Mouse (Mus musculus) small intestine, adult 2 months (tissue): ENCODE measurements around the gene Prok1. TPM values are rescaled to one million over a fixed set of nuclear protein-coding genes. Genes with fewer than 3 reads are reported as not detected.

ENCODE experiments used
- H3K27ac ChIP-seq: fragments of 200-500 bp; 2 replicates; pipeline ENCODE4 v1.5.1; 2012; ENCODE audit warnings: low read depth, low read length, control low read depth, inconsistent platforms; ENCODE audit not compliant: insufficient read depth
- H3K27me3 ChIP-seq: fragments of 200-500 bp; 2 replicates; pipeline ENCODE4 v1.6.1; 2012; ENCODE audit warnings: mild to moderate bottlenecking, moderate library complexity, low read length, inconsistent platforms; ENCODE audit not compliant: control insufficient read depth, insufficient read depth
- H3K36me3 ChIP-seq: fragments of 200-500 bp; 2 replicates; pipeline ENCODE4 v1.6.1; 2012; ENCODE audit warnings: mild to moderate bottlenecking, low read length, control low read depth, inconsistent platforms; ENCODE audit not compliant: control insufficient read depth, insufficient read depth
- H3K4me1 ChIP-seq: fragments of 200-500 bp; 2 replicates; pipeline ENCODE4 v1.6.1; 2012; ENCODE audit warnings: low read length, inconsistent platforms, mixed read lengths; ENCODE audit not compliant: control insufficient read depth, insufficient read depth, insufficient read length
- H3K4me3 ChIP-seq: fragments of 200-500 bp; 2 replicates; pipeline ENCODE4 v1.5.1; 2012; ENCODE audit warnings: low read depth, mild to moderate bottlenecking, control low read depth, inconsistent platforms, low read length, moderate library complexity
- CTCF ChIP-seq: fragments of 200-500 bp; IDR thresholded peaks from 2 replicates; pipeline ENCODE4 v1.5.1; 2012; ENCODE audit warnings: low read depth, mild to moderate bottlenecking, control low read depth, inconsistent platforms, low read length, moderate library complexity, mixed read lengths; ENCODE audit not compliant: insufficient replicate concordance, insufficient read length; ENCODE audit errors: extremely low read depth
- POLR2A ChIP-seq: fragments of 200-500 bp; IDR thresholded peaks from 2 replicates; pipeline ENCODE4 v1.6.1; 2012; ENCODE audit warnings: low read depth, mild to moderate bottlenecking, control low read depth, inconsistent platforms, low read length, moderate library complexity
- WGBS: fragments of 180-500 bp; shearing (Covaris S2); methylation state at CpG from one replicate; pipeline ENCODE4 v1.1.7; 2018; 5-methylcytosine and 5-hydroxymethylcytosine counted together
- polyA plus RNA-seq: library from polyadenylated mRNA; depleted of rRNA; stranded (reverse); fragments of >200 nt; gene quantifications from 2 replicates; pipeline ENCODE4 v1.2.3, GENCODE M21; 2012; rRNA removed

The Prok1 gene
- polyA plus RNA-seq, 1 experiment = not detected

DNA sequence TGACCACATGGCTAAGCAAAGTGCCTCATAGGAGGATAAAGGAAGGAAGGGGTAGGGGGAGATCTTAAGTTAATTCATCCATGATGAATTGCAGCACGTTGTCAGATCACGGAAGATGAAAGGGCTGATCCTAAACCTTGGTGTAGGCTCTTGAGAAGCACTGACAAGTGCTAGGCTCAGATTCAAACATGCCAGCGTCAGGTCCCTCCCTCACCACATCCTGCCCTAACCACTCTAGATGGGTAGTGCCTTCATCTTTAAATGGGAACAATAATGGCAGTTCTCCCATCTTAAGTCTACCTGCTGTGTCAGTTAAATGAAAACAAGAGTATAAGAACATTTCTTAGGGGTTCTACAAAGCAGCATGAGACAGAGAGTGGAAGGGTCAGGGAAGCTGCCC lies 53.9 kb downstream of the Prok1 start:
- H3K4me1 ChIP-seq = no peaks in the 10 kb centered on the region
- H3K36me3 ChIP-seq = no peaks in the 10 kb centered on the region
- WGBS = 76% methylated on average over 3 of the region's 3 CpGs
- no peaks in the 10 kb centered on the region for H3K27me3 ChIP-seq
- H3K4me3 ChIP-seq = no peak overlapping the region
- TF ChIP-seq CTCF (no peak), POLR2A (no peak)
- H3K27ac ChIP-seq = no peak overlapping the region

DNA sequence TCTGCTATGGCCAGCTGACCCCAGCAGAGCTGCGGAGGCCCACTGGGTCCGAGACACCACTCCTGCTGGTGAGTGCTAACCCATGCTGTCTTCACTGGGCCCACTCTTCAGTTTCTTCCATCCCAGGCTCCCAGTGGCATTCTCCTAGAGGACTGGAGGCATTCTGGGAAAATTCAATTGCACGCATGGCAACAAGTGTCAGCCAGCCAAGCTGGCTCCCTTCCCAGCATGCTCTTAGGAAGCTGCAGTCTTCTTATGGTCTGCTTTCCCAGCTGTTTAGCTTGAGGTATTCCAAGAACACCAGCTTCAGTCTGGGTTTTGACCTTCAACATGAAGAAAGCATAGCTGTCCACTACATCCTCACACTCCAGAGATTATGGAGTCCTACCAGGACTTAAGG lies 56.3 kb downstream of the Prok1 start:
- H3K27ac ChIP-seq = no peak overlapping the region
- H3K36me3 ChIP-seq = no peaks in the 10 kb centered on the region
- no peak overlapping the region for H3K4me3 ChIP-seq
- no peaks in the 10 kb centered on the region for H3K27me3 ChIP-seq
- H3K4me1 ChIP-seq = no peaks in the 10 kb centered on the region
- TF ChIP-seq CTCF (no peak), POLR2A (no peak)
- 71% methylated on average over 3 of the region's 3 CpGs for WGBS

Other genes with a start within 250 kb of the Prok1 start
- 2.5 and 3.9 TPM in 2 replicates for gene Kcna3, start 203.5 kb downstream of the Prok1 start, polyA plus RNA-seq
- 0.46 and 0.48 TPM in 2 replicates for gene Kcna2, start 138.6 kb downstream of the Prok1 start, polyA plus RNA-seq
- not detected in 2 replicates for gene Kcna10, start 56.7 kb downstream of the Prok1 start, polyA plus RNA-seq
- gene Cym, start 18.0 kb downstream of the Prok1 start, polyA plus RNA-seq = 6.5 and 11.9 TPM in 2 replicates
- gene A630076J17Rik, start 9.1 kb downstream of the Prok1 start, polyA plus RNA-seq = not detected in 2 replicates
- 31.1 and 55.1 TPM in 2 replicates for gene Lamtor5, start 39.2 kb upstream of the Prok1 start, polyA plus RNA-seq
- not detected in 2 replicates for gene Slc16a4, start 51.5 kb upstream of the Prok1 start, polyA plus RNA-seq
- 2.7 and 5.6 TPM in 2 replicates for gene Rbm15, start 94.0 kb upstream of the Prok1 start, polyA plus RNA-seq
- 0.19 and 0.25 TPM in 2 replicates for gene Kcnc4, start 219.8 kb upstream of the Prok1 start, polyA plus RNA-seq